Mouse (Mus musculus): ENCODE data around the gene Lypd5. TPM values are rescaled to one million over a fixed set of nuclear protein-coding genes. Genes with fewer than 3 reads are reported as not detected.
A peak's percentile ranks its signal among the peaks of the same experiment; 100 is the strongest.

Gene Lypd5
- polyA plus RNA-seq, 1 experiment from 2014 or later = not detected

GRCm38 (mm10) chr7:24335699-24336309 is 13.2 kb upstream of the Lypd5 start:
- WGBS (ENCODE audit: missing documents) = 9% methylated on average over 5 of the region's 5 CpGs
- no peaks in the 10 kb centered on the region for H3K36me3 ChIP-seq (ENCODE audit: inconsistent target)
- no peak overlapping the region for H3K27ac ChIP-seq
- no peaks in the 10 kb centered on the region for H3K79me2 ChIP-seq (ENCODE audit: inconsistent target)
- no peak overlapping the region for H3K4me3 ChIP-seq (ENCODE audit: inconsistent target)

DNA sequence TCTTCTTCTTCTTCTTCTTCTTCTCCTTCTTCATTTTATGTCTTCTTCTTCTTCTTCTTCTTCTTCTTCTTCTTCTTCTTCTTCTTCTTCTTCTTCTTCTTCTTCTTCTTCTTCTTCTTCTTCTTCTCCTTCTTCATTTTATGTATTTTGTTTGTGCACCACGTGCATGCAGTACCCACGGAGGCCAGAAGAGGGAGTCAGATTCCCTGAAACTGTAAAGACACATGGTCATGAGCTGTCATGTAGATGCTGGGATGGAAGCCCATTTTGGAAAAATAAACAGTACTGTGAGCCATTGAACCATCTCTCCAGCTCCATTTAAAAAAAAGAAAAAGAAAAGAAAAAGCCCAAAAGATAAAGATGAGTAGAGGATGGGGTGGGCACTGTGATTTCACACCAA is 10.8 kb upstream of the Lypd5 start:
- Histone ChIP-seq H3K79me2 (ENCODE audit: inconsistent target) (no peaks in the 10 kb centered on the region), H3K27ac (no peak overlapping the region)
- 50% methylated on average over 2 of the region's 2 CpGs for WGBS (ENCODE audit: missing documents)

DNA sequence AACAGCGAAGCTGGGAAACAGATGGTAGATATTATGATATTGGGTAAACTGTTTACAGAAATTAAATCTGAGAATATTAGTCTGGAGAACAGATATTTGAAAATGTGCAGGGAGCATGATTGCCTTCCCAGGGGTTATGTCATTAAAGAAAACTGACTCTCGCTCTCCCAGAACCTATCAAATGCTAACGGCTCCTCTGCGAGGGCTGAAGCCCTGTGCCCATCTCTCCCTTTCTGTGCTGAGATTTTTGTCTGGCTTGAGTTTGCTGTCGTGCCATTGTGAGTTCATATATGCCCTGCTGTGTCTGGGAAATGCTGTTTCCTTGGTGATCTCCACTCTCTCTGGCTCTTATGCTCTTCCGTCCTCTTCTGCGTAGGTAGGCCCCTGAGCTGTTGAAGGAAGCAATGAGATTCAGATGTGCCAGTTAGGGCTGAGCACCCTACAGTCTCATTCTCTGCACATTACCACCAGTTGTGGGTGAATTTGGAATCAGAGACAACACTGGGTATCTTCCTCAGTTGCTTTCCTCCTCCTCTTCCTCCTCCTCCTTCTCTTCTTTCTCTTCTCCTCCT is 5.2 kb upstream of the Lypd5 start:
- H3K4me3 ChIP-seq (ENCODE audit: inconsistent target) = no peak overlapping the region
- WGBS (ENCODE audit: missing documents) = 83% methylated on average over 7 of the region's 7 CpGs
- no peaks in the 10 kb centered on the region for H3K36me3 ChIP-seq (ENCODE audit: inconsistent target)
- H3K79me2 ChIP-seq (ENCODE audit: inconsistent target) = no peaks in the 10 kb centered on the region
- H3K27ac ChIP-seq = no peak overlapping the region

More for the DNA sequence above, 10.8 kb upstream of the Lypd5 start:
- H3K4me3 ChIP-seq (ENCODE audit: inconsistent target) = no peak overlapping the region
- H3K36me3 ChIP-seq (ENCODE audit: inconsistent target) = no peaks in the 10 kb centered on the region

DNA sequence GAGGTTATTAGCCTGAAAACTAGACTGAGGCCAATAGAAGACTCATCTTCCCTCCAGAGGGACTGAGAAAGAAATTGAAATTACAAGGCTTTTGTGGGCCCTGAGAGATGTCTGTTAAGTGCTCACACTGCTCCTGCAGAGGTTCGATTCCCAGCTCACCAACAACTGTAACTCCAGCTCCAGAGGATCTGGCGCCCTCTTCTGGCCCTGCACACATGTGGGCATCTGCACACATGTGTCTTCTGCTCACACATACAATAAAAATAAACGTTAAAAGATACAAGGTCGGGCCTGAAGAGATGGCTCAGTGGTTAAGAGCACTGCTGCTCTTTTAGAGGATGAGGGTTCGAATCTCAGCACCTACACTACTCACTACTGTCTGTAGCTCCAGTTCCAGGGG is 2.6 kb upstream of the Lypd5 start:
- H3K79me2 ChIP-seq (ENCODE audit: inconsistent target) = no peaks in the 10 kb centered on the region
- WGBS (ENCODE audit: missing documents) = 79% methylated on average over 5 of the region's 5 CpGs
- H3K36me3 ChIP-seq (ENCODE audit: inconsistent target) = no peaks in the 10 kb centered on the region
- no peak overlapping the region for H3K27ac ChIP-seq
- H3K4me3 ChIP-seq (ENCODE audit: inconsistent target) = no peak overlapping the region

- WGBS (ENCODE audit: missing documents) = 79% methylated on average over 6 of the region's 6 CpGs
- H3K79me2 ChIP-seq (ENCODE audit: inconsistent target) = no peaks in the 10 kb centered on the region
- H3K36me3 ChIP-seq (ENCODE audit: inconsistent target) = no peaks in the 10 kb centered on the region
- no peak overlapping the region for H3K27ac ChIP-seq
- H3K4me3 ChIP-seq (ENCODE audit: inconsistent target) = no peak overlapping the region
Measured at GRCm38 (mm10) chr7:24355646-24356045, 6.7 kb downstream of the Lypd5 start.

DNA sequence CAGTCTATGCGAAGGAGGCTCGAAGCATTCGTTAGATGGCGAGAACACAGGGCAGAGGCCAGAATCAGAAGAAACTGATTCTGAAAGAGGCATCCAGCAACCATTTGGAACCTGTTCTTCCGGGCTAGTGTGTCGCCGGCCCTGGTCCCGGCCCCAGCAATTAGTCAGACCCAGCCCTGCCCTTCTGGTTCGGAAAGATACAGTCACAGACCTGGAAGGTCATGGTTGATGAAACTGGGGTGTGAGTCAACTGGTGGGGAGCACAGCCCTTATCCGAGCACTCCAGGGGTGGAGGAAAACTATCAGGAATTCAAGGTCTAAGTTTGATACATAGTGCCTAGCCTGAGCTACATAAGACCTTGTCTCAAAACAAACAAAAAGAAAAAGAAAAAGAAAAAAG is 7.1 kb downstream of the Lypd5 start:
- WGBS (ENCODE audit: missing documents) = 91% methylated on average over 10 of the region's 10 CpGs
- no peak overlapping the region for H3K27ac ChIP-seq
- H3K4me3 ChIP-seq (ENCODE audit: inconsistent target) = no peak overlapping the region
- H3K36me3 ChIP-seq (ENCODE audit: inconsistent target) = no peaks in the 10 kb centered on the region
- no peaks in the 10 kb centered on the region for H3K79me2 ChIP-seq (ENCODE audit: inconsistent target)

DNA sequence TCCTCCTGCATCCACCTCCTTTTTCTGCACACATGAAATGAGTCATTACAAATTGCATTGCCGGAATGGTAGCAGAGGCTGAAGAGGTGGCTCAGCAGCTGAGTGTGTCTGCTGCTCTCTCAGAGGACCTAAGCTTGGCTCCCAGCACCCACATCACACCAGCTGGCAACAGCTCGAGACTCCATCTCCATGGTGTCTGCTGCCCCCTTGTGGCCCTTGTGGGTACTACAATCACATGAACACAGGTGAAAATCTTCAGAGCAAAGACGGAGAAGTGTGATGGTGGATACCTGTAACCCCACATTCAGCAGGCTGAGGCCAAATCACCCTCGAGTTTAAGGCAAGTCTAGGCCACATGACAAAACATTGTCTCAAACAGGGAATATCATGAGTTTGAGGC is 8.9 kb downstream of the Lypd5 start:
- H3K4me3 ChIP-seq (ENCODE audit: inconsistent target) = no peak overlapping the region
- 48% methylated on average over 4 of the region's 4 CpGs for WGBS (ENCODE audit: missing documents)
- H3K27ac ChIP-seq = no peak overlapping the region
- no peaks in the 10 kb centered on the region for H3K79me2 ChIP-seq (ENCODE audit: inconsistent target)
- no peaks in the 10 kb centered on the region for H3K36me3 ChIP-seq (ENCODE audit: inconsistent target)

- no peaks in the 10 kb centered on the region for H3K36me3 ChIP-seq (ENCODE audit: inconsistent target)
- no peaks in the 10 kb centered on the region for H3K79me2 ChIP-seq (ENCODE audit: inconsistent target)
- 25% methylated on average over 9 of the region's 9 CpGs for WGBS (ENCODE audit: missing documents)
- H3K27ac ChIP-seq = no peak overlapping the region
- no peak overlapping the region for H3K4me3 ChIP-seq (ENCODE audit: inconsistent target)
Measured at GRCm38 (mm10) chr7:24359269-24359668, 10.3 kb downstream of the Lypd5 start.

DNA sequence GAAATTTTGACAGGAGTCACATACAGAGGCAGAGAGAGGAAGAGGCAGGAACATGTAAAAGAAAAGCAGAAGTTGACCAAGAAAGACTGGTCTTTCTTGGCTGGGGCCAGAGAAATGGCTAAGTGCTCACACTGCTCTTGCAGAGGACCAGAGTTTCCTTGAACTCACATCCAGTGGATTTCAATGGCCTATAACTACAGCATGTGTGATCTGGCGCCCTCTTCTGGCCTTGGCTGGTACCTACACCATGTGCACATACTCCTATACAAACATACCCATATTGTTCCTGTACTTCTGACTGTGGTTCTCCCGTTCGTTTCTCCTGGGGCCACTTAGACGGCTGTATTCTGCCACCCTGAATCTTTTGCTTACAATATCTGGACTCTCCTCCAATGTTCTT is 12.0 kb downstream of the Lypd5 start:
- Histone ChIP-seq H3K27ac (no peak overlapping the region), H3K36me3 (ENCODE audit: inconsistent target) (no peaks in the 10 kb centered on the region), H3K79me2 (ENCODE audit: inconsistent target) (no peaks in the 10 kb centered on the region), H3K4me3 (ENCODE audit: inconsistent target) (no peak overlapping the region)
- 68% methylated on average over 4 of the region's 4 CpGs for WGBS (ENCODE audit: missing documents)

DNA sequence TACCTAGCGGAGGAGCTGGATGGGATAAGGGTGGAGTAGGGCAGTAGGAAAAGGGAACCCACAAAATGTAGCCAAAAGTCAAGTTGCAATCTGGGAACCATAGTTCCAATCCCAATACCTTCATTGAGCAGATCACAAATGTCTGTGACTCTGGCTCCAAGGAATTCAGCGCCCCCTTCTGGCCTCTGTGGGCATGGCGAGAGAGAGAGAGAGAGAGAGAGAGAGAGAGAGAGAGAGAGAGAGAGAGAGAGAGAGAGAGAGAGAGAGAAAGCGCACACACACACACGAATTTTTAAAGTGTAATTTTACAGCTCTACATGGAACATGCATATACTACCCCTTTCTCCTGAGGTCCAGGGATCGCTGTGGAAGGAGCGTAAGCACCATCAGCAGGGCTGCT is 14.2 kb downstream of the Lypd5 start:
- H3K27ac ChIP-seq = no peak overlapping the region
- no peak overlapping the region for H3K4me3 ChIP-seq (ENCODE audit: inconsistent target)
- H3K36me3 ChIP-seq (ENCODE audit: inconsistent target) = no peaks in the 10 kb centered on the region
- no peaks in the 10 kb centered on the region for H3K79me2 ChIP-seq (ENCODE audit: inconsistent target)
- WGBS (ENCODE audit: missing documents) = 5% methylated on average over 5 of the region's 7 CpGs

DNA sequence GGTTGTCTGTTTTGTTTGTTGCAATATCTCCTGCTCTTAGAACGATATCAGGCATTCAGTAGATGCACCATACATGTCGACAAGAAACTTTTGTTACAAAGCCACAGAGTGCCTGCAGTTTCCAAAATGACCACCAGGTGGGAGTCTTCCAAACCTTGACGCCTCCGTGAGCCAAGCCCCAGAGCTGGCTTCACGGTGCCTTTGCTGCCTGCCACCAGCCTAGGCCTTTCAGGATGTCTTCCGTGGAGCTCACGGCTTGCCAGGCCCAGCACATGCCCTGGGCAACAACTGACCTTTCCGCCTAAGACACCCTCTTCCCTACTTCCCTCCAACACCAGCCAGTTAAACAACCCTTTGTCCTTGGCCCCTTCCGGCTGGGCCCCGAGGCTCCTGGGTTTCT is 15.8 kb downstream of the Lypd5 start:
- Histone ChIP-seq H3K27ac (peak overlapping the region; percentile 52), H3K36me3 (ENCODE audit: inconsistent target) (no peaks in the 10 kb centered on the region), H3K79me2 (ENCODE audit: inconsistent target) (no peaks in the 10 kb centered on the region), H3K4me3 (ENCODE audit: inconsistent target) (no peak overlapping the region)
- 23% methylated on average over 10 of the region's 10 CpGs for WGBS (ENCODE audit: missing documents)

DNA sequence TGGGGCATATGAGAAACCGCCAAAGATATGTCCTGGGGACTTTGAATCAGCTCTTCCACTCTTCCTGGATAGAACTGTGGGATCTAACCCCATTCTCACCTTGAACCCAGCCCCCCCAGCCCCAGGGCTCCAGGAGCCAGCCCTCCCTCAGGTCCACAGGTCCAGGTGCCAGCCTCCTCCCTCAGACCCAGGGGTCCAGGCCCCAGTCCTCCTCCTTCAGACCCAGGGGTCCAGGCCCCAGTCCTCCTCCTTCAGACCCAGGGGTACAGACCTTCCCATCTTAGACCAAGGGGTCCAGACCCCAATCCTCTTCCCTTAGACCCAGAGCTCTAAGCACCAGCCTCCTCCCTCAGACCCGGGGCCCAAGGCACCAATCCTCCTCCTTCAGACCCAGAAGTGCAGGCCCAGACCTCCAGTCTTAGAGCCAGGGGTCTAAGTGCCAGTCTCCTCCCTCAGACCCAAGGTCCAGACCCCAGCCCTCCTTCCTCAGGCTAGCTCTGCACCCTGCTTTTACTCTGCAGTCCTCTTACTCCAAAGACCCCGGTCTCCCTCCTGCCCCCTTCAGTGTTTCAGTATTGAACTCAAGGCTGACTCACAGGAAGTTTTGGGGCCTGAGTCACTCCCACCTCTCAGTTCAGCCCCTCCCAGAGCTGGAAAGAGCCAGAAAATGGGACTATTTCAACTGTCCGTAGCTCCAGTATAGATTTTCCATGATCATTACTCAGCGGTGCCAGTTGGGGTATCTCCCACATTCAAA is 16.4 kb downstream of the Lypd5 start:
- H3K27ac ChIP-seq = peak overlapping the region; percentile 52
- no peak overlapping the region for H3K4me3 ChIP-seq (ENCODE audit: inconsistent target)
- H3K36me3 ChIP-seq (ENCODE audit: inconsistent target) = no peaks in the 10 kb centered on the region
- WGBS (ENCODE audit: missing documents) = 60% methylated on average over 5 of the region's 5 CpGs
- peaks cover 3% of the 10 kb centered on the region for H3K79me2 ChIP-seq (ENCODE audit: inconsistent target)

GRCm38 (mm10) chr7:24366716-24367632 is 18.0 kb downstream of the Lypd5 start:
- Histone ChIP-seq H3K79me2 (ENCODE audit: inconsistent target) (peaks cover 18% of the 10 kb centered on the region), H3K4me3 (ENCODE audit: inconsistent target) (no peak overlapping the region), H3K27ac (no peak overlapping the region), H3K36me3 (ENCODE audit: inconsistent target) (no peaks in the 10 kb centered on the region)
- WGBS (ENCODE audit: missing documents) = 78% methylated on average over 10 of the region's 15 CpGs

GRCm38 (mm10) chr7:24368226-24368625 is 19.2 kb downstream of the Lypd5 start:
- H3K36me3 ChIP-seq (ENCODE audit: inconsistent target) = no peaks in the 10 kb centered on the region
- H3K4me3 ChIP-seq (ENCODE audit: inconsistent target) = no peak overlapping the region
- peaks cover 28% of the 10 kb centered on the region for H3K79me2 ChIP-seq (ENCODE audit: inconsistent target)
- H3K27ac ChIP-seq = no peak overlapping the region
- 37% methylated on average over 4 of the region's 4 CpGs for WGBS (ENCODE audit: missing documents)

All from macrophage (primary cell).